Mouse (Mus musculus): ENCODE measurements around the gene Ubtd1.

DNA sequence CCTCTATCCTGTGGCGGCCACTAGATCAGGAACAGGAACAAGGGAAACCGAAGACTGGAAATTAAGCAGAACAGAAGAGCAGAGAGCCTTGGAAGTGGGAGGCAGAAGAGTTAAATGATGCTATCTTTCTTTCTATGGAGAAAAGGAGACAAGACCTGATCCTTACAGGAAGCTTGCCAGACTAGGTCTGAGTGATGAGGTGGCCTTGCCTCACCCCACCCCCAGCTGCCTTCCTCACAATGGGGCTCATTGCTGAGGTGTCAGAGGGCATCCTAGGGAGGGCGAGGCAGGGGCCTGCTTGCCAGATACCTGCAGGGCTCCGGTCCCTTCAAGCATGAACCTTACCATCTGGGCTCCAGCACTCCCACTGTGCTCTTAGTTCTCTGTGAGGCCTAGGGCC lies 70.4 kb downstream of the Ubtd1 start, which contains the start of gene 4933411K16Rik:
- TF ChIP-seq CTCF (IDR thresholded peaks at IDR 0.05; ENCODE audit: extremely low read depth, insufficient read depth, low read length) (no peak), POLR2A (IDR thresholded peaks at IDR 0.05; ENCODE audit: extremely low read depth, insufficient read depth, low read length) (no peak)

All from cortical plate, adult 2 months (tissue).